Mouse (Mus musculus) fibroblast of lung, adult 2 months (primary cell): ENCODE measurements at regions not wholly inside any gene's neighbourhood (a gene's known extent, or its start where the extent isn't known, plus 50 kb on each side); places are given as distances from the start of the nearest gene placed in this dataset.

ENCODE experiments used
- DNase-seq: peaks from one replicate; pipeline ENCODE4 v3.0.0-alpha.2; 2011; ENCODE audit warnings: low read depth

DNA sequence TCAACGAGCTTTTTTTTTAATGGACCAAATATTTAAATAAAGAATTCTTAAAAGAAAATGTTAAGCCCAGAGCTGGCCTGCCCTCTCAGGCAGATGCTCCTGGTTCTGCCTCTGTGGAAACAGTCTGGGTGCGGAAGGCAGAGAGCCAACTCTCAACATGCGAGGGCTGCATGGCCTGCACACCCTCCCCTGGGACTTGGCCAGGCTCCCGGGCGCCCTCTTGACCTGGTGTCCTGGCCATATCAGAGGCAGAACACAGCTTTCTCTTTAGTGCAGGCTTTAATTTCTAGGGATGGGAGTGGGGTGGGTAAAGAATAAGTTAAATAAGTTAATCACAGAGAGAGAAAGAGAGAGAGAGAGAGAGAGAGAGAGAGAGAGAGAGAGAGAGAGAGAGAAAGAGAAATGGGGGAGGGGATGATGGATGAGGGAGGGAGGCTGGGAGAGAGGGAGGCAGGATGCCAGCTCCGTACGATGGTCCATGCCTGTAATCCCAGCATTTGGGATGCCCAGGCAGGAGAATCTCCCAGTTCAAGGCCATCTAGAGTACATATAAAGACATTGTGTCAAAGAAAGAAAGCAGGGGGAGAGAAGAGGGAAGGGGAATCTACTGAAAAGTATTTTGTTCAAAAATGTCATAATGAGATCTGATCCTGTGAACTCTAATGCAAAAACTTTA lies 123.2 kb upstream of the Plekha5 start:
- no peak for DNase-seq

GRCm38 (mm10) chr6:140299653-140300052 lies 124.2 kb upstream of the Plekha5 start:
- DNase-seq: no peak

DNA sequence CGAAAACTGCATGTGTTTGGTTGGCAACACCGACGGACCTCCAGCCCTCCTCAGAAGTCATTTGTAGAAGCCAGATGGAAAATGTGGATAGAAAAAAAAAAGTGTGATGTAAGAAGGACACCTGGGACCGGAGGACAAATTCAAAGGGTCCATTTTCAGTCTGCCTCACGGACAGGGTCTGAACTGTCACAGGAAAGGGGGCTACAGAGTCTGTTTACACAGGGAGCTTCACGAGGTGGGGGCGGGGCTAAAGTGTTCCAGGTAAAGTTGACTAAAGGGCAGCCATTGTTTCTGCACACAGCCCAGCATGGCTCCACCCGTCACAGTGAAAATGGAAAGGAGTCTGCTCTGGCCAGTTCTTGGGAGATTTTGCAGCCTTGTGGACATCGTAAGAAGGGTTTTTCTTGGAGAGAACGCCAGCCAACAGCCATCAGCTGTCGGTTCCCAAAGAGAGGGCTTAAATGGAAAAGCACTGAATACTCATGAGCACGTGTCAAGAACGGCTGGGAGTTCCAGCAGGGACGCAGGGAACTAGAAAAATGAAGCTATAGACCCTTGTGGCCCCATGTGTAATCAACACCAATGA lies 125.8 kb upstream of the Plekha5 start:
- no peak for DNase-seq

- DNase-seq: no peak
Observed at GRCm38 (mm10) chr6:140297561-140297960, 126.3 kb upstream of the Plekha5 start.

DNA sequence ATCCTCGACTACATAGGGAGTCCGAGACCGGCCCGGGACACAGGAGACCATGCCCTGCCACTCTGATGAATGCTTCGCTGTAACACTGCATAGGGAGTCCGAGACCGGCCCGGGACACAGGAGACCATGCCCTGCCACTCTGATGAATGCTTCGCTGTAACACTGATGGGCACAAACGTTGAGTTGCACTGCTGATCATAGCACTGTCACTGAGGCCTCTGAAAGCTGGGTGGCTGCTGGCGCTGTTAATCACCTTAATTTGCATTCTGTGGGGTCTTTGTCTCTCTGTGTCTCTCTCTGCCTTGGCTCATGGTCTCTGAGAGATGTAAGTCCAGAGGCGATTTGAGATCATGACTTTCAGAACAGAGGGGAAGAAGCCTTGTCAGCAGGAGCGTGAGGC lies 133.7 kb upstream of the Plekha5 start:
- DNase-seq: no peak

GRCm38 (mm10) chr6:140288799-140289198 lies 135.1 kb upstream of the Plekha5 start:
- DNase-seq: no peak

GRCm38 (mm10) chr6:140282285-140282577 lies 141.6 kb upstream of the Plekha5 start:
- DNase-seq: no peak

DNA sequence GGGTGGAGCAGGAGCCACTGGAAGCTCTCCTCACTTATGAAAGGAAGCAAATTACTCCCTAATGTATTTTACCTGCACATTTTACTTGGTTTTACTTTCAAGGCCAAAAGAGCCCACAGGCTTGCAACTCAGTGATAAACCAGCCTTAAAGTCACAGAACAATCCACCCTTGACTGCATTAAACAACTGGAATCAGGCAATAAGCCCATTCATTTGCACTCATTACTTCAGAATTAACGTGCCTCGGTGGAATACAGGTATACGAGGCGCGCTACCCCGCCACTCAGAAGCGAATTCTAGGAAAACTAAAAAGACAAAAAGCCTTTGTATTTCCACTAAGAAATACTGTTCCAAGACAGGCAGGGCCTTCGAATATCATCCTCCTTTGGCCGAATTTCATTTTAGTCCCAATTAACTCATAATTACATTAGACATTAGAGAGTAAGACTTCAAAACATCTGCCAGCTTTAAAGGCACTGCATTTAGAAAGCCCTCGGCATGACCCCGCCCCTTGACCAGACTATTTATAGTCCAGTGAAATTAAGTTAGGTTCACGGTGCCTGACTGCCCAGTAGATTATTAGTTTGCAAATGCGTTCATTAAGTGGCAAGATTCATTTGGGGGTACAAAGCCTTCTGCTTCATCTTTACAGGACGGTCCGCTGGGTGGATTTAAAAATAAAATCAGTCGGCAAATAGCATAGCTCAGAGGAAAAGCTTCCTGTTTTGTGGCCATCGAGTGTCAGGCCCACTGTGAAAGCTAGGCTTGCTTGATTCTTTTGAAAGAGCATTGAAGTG lies 142.2 kb upstream of the Plekha5 start:
- DNase-seq: no peak

GRCm38 (mm10) chr6:140280817-140281475 lies 142.9 kb upstream of the Plekha5 start:
- no peak for DNase-seq

- DNase-seq: no peak
Observed at GRCm38 (mm10) chr6:140279736-140280370, 144.0 kb upstream of the Plekha5 start.

- DNase-seq: no peak
Observed at GRCm38 (mm10) chr6:140278750-140279149, 145.1 kb upstream of the Plekha5 start.

- no peak for DNase-seq
Observed at GRCm38 (mm10) chr6:140270592-140270991, 153.3 kb upstream of the Plekha5 start.

GRCm38 (mm10) chr6:140268315-140269070 lies 155.4 kb upstream of the Plekha5 start:
- DNase-seq: no peak

DNA sequence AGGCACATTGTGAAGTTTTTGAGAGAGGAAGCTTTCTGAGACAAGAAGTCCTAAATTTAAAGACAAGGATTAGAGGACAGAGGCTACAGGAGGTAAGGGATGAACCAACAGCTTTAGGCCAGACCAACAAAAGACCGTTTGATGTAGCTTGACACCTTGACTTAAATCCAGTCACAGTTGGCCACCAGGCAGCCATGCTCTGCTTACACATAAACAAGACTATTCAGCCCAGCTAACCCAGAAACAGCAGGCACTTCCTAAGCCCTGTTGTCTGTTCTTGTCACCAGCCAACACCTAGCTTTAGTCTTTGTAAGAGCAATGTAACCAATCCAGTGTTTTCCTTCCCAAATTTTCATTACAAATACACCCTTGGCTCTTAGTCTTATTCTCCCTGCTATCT lies 159.9 kb upstream of the Plekha5 start:
- no peak for DNase-seq

- DNase-seq: no peak
Observed at GRCm38 (mm10) chr6:140261813-140262212, 162.0 kb upstream of the Plekha5 start.

DNA sequence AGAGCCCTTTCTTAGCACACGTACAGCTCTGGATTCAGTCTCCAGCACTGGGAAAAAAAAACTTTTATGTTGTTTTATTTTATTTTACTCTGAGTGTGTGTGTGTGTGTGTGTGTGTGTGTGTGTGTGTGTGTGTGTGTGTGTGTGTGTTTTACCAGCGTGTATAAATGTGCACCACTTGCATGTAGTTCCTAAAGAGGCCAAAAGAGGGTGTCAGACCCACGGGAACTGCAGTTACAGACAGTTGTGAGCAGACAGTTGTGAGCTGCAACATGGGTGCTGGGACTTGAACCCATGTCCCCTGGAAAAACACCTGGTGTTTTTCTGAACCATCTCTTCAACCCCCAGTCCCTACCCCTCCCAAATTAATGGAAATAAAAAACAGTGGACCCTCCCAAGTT lies 165.1 kb upstream of the Plekha5 start:
- no peak for DNase-seq

DNA sequence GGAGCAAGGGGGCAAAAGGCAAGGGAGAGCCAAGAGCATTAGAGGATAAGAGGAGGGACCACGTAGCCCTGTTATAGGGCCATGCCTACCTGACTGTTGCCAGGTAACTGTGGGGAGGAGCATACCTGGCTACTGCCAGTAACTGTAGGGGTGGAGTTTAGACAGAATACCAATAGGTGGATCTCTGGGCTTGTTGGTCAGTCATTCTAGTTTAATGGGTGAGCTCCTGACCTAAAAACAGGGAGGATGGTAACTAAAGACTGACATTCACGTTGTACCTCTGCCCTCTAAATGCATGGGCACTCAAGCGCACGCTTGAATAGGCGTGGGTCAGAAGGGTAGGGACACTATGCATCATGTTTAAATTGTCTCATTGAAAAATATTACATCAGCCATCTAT lies 165.8 kb upstream of the Plekha5 start:
- DNase-seq: no peak

- no peak for DNase-seq
Observed at GRCm38 (mm10) chr6:140251527-140251926, 172.3 kb upstream of the Plekha5 start.

DNA sequence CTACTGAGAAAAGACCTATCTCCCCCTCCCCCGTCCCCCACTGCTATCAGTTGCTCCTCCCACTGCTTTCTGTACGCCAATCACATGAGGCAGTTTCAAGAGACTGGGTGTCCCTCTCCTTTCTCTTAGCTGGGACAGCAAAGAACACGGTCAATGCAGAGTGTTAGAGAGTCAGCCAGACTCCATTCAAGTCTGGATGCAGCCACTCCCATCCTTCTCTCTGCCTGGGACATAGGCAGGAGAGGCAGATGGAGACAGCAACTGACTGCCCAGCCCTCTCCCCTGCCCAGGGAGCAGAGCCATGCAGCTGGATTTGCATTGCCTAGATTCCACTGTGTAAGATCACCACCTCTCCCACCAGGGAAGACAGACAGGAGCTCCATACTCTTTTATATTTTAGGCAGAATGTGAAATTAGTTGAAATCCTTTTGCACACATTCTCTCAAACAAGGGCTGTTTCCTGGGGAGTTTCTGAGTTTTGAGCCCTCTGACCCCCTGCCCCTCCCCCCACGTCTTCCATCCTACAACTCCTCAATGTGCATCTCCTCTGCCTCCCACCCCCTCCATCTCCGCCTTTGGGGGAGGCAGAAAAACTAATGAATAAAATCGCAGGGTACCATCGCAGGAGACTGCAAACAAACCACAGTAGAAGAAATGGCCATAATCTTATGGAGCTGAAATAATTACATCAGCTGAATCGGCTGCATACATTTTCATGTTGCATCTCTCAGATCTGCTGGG lies 180.3 kb upstream of the Plekha5 start:
- no peak for DNase-seq

DNA sequence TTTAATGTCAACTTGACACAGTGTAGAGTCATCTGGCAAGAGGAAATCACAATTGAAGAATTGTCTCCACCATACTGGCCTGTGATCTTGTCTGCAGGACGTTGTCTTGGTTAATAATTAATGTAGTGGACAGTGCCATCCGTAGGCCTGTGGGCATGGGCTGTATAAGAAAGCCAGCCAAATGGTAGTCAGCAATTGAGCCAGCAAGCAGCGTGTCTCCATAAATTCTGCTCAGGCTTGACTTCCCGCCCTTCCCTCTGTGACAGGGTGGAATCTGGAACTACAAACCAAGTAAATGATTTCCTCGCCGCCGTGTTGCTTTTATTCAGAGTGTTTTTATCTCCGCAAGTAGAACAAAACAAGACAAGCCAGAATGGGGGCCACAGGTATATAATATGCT lies 184.5 kb upstream of the Plekha5 start:
- DNase-seq: no peak

DNA sequence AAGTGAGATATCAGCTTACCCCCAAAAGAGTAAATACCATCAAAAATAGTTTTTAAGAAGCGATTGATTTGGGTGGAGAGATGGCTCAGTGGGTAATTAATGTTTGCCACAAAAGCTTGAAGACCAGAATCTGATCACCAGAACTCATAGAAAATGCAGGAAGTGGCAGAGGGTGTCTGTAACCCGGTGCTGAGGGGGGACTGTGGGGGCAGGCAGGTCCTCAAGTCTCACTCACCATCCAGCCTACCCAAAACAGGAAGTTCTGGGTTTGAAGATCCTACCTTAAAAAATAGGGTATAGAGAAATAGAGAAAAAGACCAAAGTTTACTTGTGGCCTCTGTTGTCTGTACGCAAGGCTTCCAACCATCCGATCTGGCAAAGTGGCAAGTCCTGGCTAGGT lies 190.3 kb upstream of the Plcz1 start:
- DNase-seq: no peak
